Mouse (Mus musculus): Measurements from ENCODE around the gene Fam163a.
"Not testable (repeated sequence)": the region's sequence is repeated elsewhere in the genome, so short reads cannot be mapped to it uniquely, and the experiment has no call there.

Fam163a gene

GRCm38 (mm10) chr1:156204656-156205131 lies at the start of gene Fam163a:
Fam163a (minus strand) TSS chr1:156205026.
- in situ Hi-C loops (cut with MboI; ENCODE audit: low pct_unique_long_range_greater_than_20kb in 1 of 2, low sequenced_read_pairs in 2 of 2, unreplicated experiment in 1 of 2) = no loop called here

- in situ Hi-C loops (cut with MboI; ENCODE audit: low pct_unique_long_range_greater_than_20kb in 1 of 2, low sequenced_read_pairs in 2 of 2, unreplicated experiment in 1 of 2) = not testable (repeated sequence)
Observed at GRCm38 (mm10) chr1:156251096-156251495, 46.3 kb upstream of the Fam163a start.

- in situ Hi-C loops (cut with MboI; ENCODE audit: low pct_unique_long_range_greater_than_20kb in 1 of 2, low sequenced_read_pairs in 2 of 2, unreplicated experiment in 1 of 2) = no loop called here
Observed at GRCm38 (mm10) chr1:156247893-156248292, 43.1 kb upstream of the Fam163a start.

- in situ Hi-C loops (cut with MboI; ENCODE audit: low pct_unique_long_range_greater_than_20kb in 1 of 2, low sequenced_read_pairs in 2 of 2, unreplicated experiment in 1 of 2) = no loop called here
Observed at GRCm38 (mm10) chr1:156241713-156242348, 37.0 kb upstream of the Fam163a start.

- in situ Hi-C loops (cut with MboI; ENCODE audit: low pct_unique_long_range_greater_than_20kb in 1 of 2, low sequenced_read_pairs in 2 of 2, unreplicated experiment in 1 of 2) = no loop called here
Observed at GRCm38 (mm10) chr1:156241035-156241434, 36.2 kb upstream of the Fam163a start.

- in situ Hi-C loops (cut with MboI; ENCODE audit: low pct_unique_long_range_greater_than_20kb in 1 of 2, low sequenced_read_pairs in 2 of 2, unreplicated experiment in 1 of 2) = no loop called here
Observed at GRCm38 (mm10) chr1:156231122-156231521, 26.3 kb upstream of the Fam163a start.

- in situ Hi-C loops (cut with MboI; ENCODE audit: low pct_unique_long_range_greater_than_20kb in 1 of 2, low sequenced_read_pairs in 2 of 2, unreplicated experiment in 1 of 2) = no loop called here
Observed at GRCm38 (mm10) chr1:156230339-156231089, 25.7 kb upstream of the Fam163a start.

GRCm38 (mm10) chr1:156229448-156229847 lies 24.6 kb upstream of the Fam163a start:
- in situ Hi-C loops (cut with MboI; ENCODE audit: low pct_unique_long_range_greater_than_20kb in 1 of 2, low sequenced_read_pairs in 2 of 2, unreplicated experiment in 1 of 2) = no loop called here

GRCm38 (mm10) chr1:156228728-156229127 lies 23.9 kb upstream of the Fam163a start:
- in situ Hi-C loops (cut with MboI; ENCODE audit: low pct_unique_long_range_greater_than_20kb in 1 of 2, low sequenced_read_pairs in 2 of 2, unreplicated experiment in 1 of 2) = no loop called here

- in situ Hi-C loops (cut with MboI; ENCODE audit: low pct_unique_long_range_greater_than_20kb in 1 of 2, low sequenced_read_pairs in 2 of 2, unreplicated experiment in 1 of 2) = no loop called here
Observed at GRCm38 (mm10) chr1:156226903-156227302, 22.1 kb upstream of the Fam163a start.

- in situ Hi-C loops (cut with MboI; ENCODE audit: low pct_unique_long_range_greater_than_20kb in 1 of 2, low sequenced_read_pairs in 2 of 2, unreplicated experiment in 1 of 2) = no loop called here
Observed at GRCm38 (mm10) chr1:156222205-156223000, 17.6 kb upstream of the Fam163a start.

GRCm38 (mm10) chr1:156221327-156221726 lies 16.5 kb upstream of the Fam163a start:
- in situ Hi-C loops (cut with MboI; ENCODE audit: low pct_unique_long_range_greater_than_20kb in 1 of 2, low sequenced_read_pairs in 2 of 2, unreplicated experiment in 1 of 2) = no loop called here

- in situ Hi-C loops (cut with MboI; ENCODE audit: low pct_unique_long_range_greater_than_20kb in 1 of 2, low sequenced_read_pairs in 2 of 2, unreplicated experiment in 1 of 2) = no loop called here
Observed at GRCm38 (mm10) chr1:156218573-156218972, 13.7 kb upstream of the Fam163a start.

GRCm38 (mm10) chr1:156217941-156218340 lies 13.1 kb upstream of the Fam163a start:
- in situ Hi-C loops (cut with MboI; ENCODE audit: low pct_unique_long_range_greater_than_20kb in 1 of 2, low sequenced_read_pairs in 2 of 2, unreplicated experiment in 1 of 2) = no loop called here

GRCm38 (mm10) chr1:156217393-156217792 lies 12.6 kb upstream of the Fam163a start:
- in situ Hi-C loops (cut with MboI; ENCODE audit: low pct_unique_long_range_greater_than_20kb in 1 of 2, low sequenced_read_pairs in 2 of 2, unreplicated experiment in 1 of 2) = no loop called here

- in situ Hi-C loops (cut with MboI; ENCODE audit: low pct_unique_long_range_greater_than_20kb in 1 of 2, low sequenced_read_pairs in 2 of 2, unreplicated experiment in 1 of 2) = no loop called here
Observed at GRCm38 (mm10) chr1:156216249-156216648, 11.4 kb upstream of the Fam163a start.

GRCm38 (mm10) chr1:156214651-156215050 lies 9.8 kb upstream of the Fam163a start:
- in situ Hi-C loops (cut with MboI; ENCODE audit: low pct_unique_long_range_greater_than_20kb in 1 of 2, low sequenced_read_pairs in 2 of 2, unreplicated experiment in 1 of 2) = no loop called here

GRCm38 (mm10) chr1:156212923-156213322 lies 8.1 kb upstream of the Fam163a start:
- in situ Hi-C loops (cut with MboI; ENCODE audit: low pct_unique_long_range_greater_than_20kb in 1 of 2, low sequenced_read_pairs in 2 of 2, unreplicated experiment in 1 of 2) = no loop called here

GRCm38 (mm10) chr1:156211809-156212317 lies 7.0 kb upstream of the Fam163a start:
- in situ Hi-C loops (cut with MboI; ENCODE audit: low pct_unique_long_range_greater_than_20kb in 1 of 2, low sequenced_read_pairs in 2 of 2, unreplicated experiment in 1 of 2) = no loop called here

All from mouse embryonic stem cell (cell line).